In the genomic region with DNA sequence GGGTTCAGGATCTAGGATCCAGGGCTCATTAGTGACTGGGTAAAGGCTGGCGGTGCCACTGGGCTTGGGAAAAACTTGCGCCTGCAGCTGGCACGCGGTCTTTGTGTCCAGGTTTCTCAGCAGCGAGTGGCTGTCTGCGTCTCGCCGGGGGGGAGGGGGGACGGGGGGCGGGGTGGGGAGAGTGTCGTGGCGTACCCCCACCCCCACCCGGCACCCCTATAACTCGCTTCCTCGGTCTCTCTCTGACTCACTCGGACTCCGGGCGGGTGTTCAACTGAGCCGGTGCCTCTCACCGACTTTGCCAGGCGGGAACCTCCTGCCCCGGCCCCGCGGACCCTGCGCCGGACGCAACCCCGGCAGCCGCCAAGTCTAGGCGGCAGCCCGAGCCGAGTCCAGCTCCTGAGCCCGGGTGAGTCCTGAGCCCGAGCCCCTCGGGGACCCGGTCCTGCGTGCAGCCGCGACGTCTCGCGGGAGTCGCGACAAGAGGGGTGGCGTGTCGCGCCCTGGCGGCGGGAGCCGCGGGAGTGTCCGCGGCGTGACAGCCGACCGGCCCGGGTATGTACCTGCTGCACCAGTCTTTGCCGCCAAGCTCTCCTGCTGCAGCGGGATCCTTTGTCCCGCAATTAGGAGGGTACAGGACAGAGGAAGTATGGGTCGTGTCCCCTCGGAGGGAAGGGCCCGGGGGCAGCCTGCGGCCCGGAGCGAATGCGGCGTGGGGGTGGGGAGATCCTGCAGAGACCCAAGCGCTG, we compare ENCODE assay signal across 9 mouse cellular contexts. TPM values are rescaled to one million over a fixed set of nuclear protein-coding genes. Genes with fewer than 3 reads are reported as not detected.
A peak's percentile ranks its signal among the peaks of the same experiment; 100 is the strongest.
DNase-seq lines count a peak whose midpoint lies in the region; ATAC-seq and TF ChIP-seq lines count a peak whose summit lies in the region.
"Had no signal": no experiment of that assay in that cellular context is flagged by ENCODE, and none has a peak within 500 bp of the region (broad histone marks: within the 10 kb centered on the region; RNA-seq: fewer than 3 reads in every experiment).

No protein-coding gene starts in this region.

- H3K4me2 ChIP-seq in liver, postnatal 0 days (ENCODE audit: low read depth, low read length) = peak overlapping the region; percentile 56

- H3K4me1 ChIP-seq in heart, embryonic 10.5 days = peaks cover 31% of the 10 kb centered on the region
- 0 out of 2 replicates have a peak, but pooled peaks cover 6% of the 10 kb centered on the region for H3K4me1 ChIP-seq in liver, postnatal 0 days (ENCODE audit: insufficient read depth)

- no peaks in the 10 kb centered on the region for H3K36me3 ChIP-seq in heart, embryonic 10.5 days
- H3K36me3 ChIP-seq in liver, postnatal 0 days (replicated peaks; ENCODE audit: insufficient read depth, low read length) = no peaks in the 10 kb centered on the region

- no peak for TF ChIP-seq CTCF in liver, postnatal 0 days (IDR thresholded peaks at IDR 0.05; ENCODE audit: low read depth)

- no peak overlapping the region for H3K9ac ChIP-seq in liver, postnatal 0 days (replicated peaks)

- no peak for TF ChIP-seq EP300 in liver, postnatal 0 days (IDR thresholded peaks at IDR 0.05; ENCODE audit: low read depth)

- peak overlapping the region; percentile 62 for H3K27ac ChIP-seq in heart, embryonic 10.5 days
- no peak overlapping the region for H3K27ac ChIP-seq in liver, postnatal 0 days (ENCODE audit: low read depth)

- H3K4me3 ChIP-seq in heart, embryonic 10.5 days = peak overlapping the region; percentile 72
- H3K4me3 ChIP-seq in liver, postnatal 0 days (ENCODE audit: low read depth, low read length) = peak overlapping the region; percentile 29

- no peak for DNase-seq in heart, embryonic 10.5 days (ENCODE audit: low spot score)
- no peak for DNase-seq in heart, adult 18-20 months
- peak; percentile 7 to 16 for DNase-seq in CD8-positive naive resting alpha-beta T cell, adult 2 months (ENCODE audit: low read depth in 2 of 2, low spot score in 2 of 2)
- DNase-seq in cerebellum, adult 9-11 months = peak; percentile 69
- peak; percentile 11 for DNase-seq in heart, postnatal 4 days
- no peak for DNase-seq in liver, postnatal 0 days
- no peak for DNase-seq in c-Kit-positive CD71-positive TER-119-positive erythroid progenitor cells, embryonic 14.5 days (ENCODE audit: low spot score)
- DNase-seq in gastrocnemius, postnatal 36 days = no peak

- ATAC-seq in liver, postnatal 0 days = no peak

- under 1% methylated on average over 67 of the region's 69 CpGs for WGBS in heart, embryonic 10.5 days
- 3% methylated on average over 55 of the region's 69 CpGs for WGBS in liver, postnatal 0 days (ENCODE audit: insufficient replicate concordance)

- H3K27me3 ChIP-seq in heart, embryonic 10.5 days (ENCODE audit: insufficient read depth, poor library complexity, severe bottlenecking) = peaks cover 87% of the 10 kb centered on the region
- peaks cover 64% of the 10 kb centered on the region for H3K27me3 ChIP-seq in liver, postnatal 0 days (ENCODE audit: insufficient read depth, low read length)

- intact Hi-C loops in gastrocnemius, postnatal 36 days (cut with DNase I) = no loop called here

- no peaks in the 10 kb centered on the region for H3K9me3 ChIP-seq in heart, embryonic 10.5 days
- H3K9me3 ChIP-seq in liver, postnatal 0 days (ENCODE audit: low read length) = no peaks in the 10 kb centered on the region

RNA-seq across cellular contexts. Expression of gene Syt6, which starts 1.0 kb away (rescaled TPM):
- polyA plus RNA-seq in heart, embryonic 10.5 days (2016; fragmentation: Nextera tagmentation; extraction: Ambion mirVana) = 0.34 and 0.51 TPM in 2 replicates
- not detected for total RNA-seq in heart, adult 18-20 months (2021)
- not detected for total RNA-seq in heart, postnatal 4 days (2021)
- polyA plus RNA-seq in liver, postnatal 0 days (2015; fragmentation: Nextera tagmentation; extraction: Ambion mirVana) = not detected in 2 replicates
- total RNA-seq in gastrocnemius, postnatal 36 days (2021) = not detected
- polyA plus RNA-seq: gonadal fat pad, adult 2 months had no signal

Comparison
In these comparisons a context has a peak if more than half of its experiments do, and no peak if none do; other contexts are left out.
1. DNase-seq: peak in CD8-positive naive resting alpha-beta T cell, adult 2 months (2 of 2), cerebellum, adult 9-11 months (single experiment) and heart, postnatal 4 days (single experiment); none in heart, embryonic 10.5 days (single experiment), heart, adult 18-20 months (0 of 2), liver, postnatal 0 days (single experiment), c-Kit-positive CD71-positive TER-119-positive erythroid progenitor cells, embryonic 14.5 days (single experiment) and gastrocnemius, postnatal 36 days (0 of 2).